Mouse (Mus musculus) testis, adult 2 months (tissue): ENCODE data around the gene Phactr2.

Experiments used
- CTCF ChIP-seq: fragments of 200-500 bp; IDR thresholded peaks from 2 replicates; pipeline ENCODE4 v1.5.1; 2012; ENCODE audit warnings: low read depth, mild to moderate bottlenecking, inconsistent platforms, low read length, moderate library complexity; ENCODE audit not compliant: control insufficient read depth, insufficient read depth, insufficient replicate concordance
- POLR2A ChIP-seq: fragments of 200-500 bp; IDR thresholded peaks from 2 replicates; pipeline ENCODE4 v1.6.1; 2012; ENCODE audit warnings: low read depth, mild to moderate bottlenecking, inconsistent platforms, low read length, moderate library complexity; ENCODE audit not compliant: control insufficient read depth

DNA sequence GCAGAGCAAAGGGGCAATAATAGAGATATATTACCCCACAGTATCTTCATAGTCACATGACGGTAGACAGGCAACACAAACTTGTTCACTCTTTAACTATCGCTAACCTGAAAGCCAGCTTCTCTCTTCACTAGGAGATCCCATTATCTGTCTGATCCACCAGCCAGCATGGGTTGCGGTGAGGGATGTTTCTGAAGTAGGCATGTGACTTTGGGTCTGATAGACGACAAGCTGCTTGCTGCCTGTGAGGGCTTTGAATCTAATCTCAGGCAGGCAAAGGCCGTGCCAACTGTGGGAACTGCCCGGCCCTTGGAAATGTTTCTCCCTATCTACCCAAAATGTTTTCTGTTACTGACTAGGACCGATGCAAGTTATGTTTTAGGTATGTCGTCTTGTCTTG is 28.2 kb upstream of the Phactr2 start:
- no peak for TF ChIP-seq CTCF
- TF ChIP-seq POLR2A = no peak
